Mouse (Mus musculus): ENCODE measurements around the gene Sumo2.

DNA sequence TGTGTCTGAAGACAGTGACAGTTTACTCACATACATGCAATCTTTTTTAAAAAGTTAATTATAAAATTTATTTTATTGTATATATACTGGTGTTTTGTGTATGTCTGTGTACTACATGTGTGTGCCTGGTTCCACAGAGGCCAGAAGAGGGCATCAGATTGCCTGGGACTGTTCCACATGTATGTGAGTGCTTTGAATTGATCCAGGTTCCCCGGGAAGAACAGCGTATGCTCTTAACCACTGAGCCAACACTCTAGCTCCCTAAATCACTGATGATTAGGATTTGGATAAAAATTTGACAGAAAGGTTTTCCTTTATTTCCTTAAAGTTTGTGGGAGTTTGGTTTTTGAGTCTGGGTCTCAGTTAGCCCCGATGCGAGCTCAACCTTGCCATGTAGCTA lies 27.3 kb upstream of the Sumo2 start:
- TF ChIP-seq CTCF (IDR thresholded peaks at IDR 0.05; ENCODE audit: borderline replicate concordance, control insufficient read depth, extremely low read depth, insufficient read depth, low read length, poor library complexity) (no peak), POLR2A (IDR thresholded peaks at IDR 0.05; ENCODE audit: control insufficient read depth, extremely low read depth, insufficient read depth, low read length, poor library complexity) (no peak)

Measured in thymus, adult 2 months (tissue).